Mouse (Mus musculus) ES-E14 (cell line): ENCODE results near the gene Snai3.

ENCODE experiments used
- CHD2 ChIP-seq: IDR thresholded peaks from 2 replicates; pipeline ENCODE4 v1.6.1; 2014; ENCODE audit warnings: mild to moderate bottlenecking, low read depth, low read length, inconsistent platforms
- MAFK ChIP-seq: IDR thresholded peaks from 2 replicates; pipeline ENCODE4 v1.6.1; 2014; ENCODE audit warnings: mild to moderate bottlenecking, low read depth, low read length, inconsistent platforms; ENCODE audit not compliant: insufficient read depth
- ZC3H11A ChIP-seq: IDR thresholded peaks from 2 replicates; pipeline ENCODE4 v1.6.1; 2012; ENCODE audit warnings: low read depth, mild to moderate bottlenecking, inconsistent platforms, low read length, borderline replicate concordance

- TF ChIP-seq MAFK (no peak), CHD2 (no peak), ZC3H11A (no peak)
Observed at GRCm38 (mm10) chr8:122428163-122428562, 32.4 kb downstream of the Snai3 start.
